Mouse (Mus musculus): ENCODE results near the gene Fgd3.

- TF ChIP-seq CTCF (IDR thresholded peaks at IDR 0.05; ENCODE audit: borderline replicate concordance, insufficient read depth, low read length) (no peak), POLR2A (IDR thresholded peaks at IDR 0.05; ENCODE audit: low read depth, low read length) (no peak)
These were observed 4.8 kb upstream of the Fgd3 start for GRCm38 (mm10) chr13:49324871-49325270.
